Mouse (Mus musculus): Measurements from ENCODE around the gene Fut7. TPM values are rescaled to one million over a fixed set of nuclear protein-coding genes. Genes with fewer than 3 reads are reported as not detected.

Fut7 gene
- polyA plus RNA-seq, 1 experiment from 2014 or later: 0.09 TPM

DNA sequence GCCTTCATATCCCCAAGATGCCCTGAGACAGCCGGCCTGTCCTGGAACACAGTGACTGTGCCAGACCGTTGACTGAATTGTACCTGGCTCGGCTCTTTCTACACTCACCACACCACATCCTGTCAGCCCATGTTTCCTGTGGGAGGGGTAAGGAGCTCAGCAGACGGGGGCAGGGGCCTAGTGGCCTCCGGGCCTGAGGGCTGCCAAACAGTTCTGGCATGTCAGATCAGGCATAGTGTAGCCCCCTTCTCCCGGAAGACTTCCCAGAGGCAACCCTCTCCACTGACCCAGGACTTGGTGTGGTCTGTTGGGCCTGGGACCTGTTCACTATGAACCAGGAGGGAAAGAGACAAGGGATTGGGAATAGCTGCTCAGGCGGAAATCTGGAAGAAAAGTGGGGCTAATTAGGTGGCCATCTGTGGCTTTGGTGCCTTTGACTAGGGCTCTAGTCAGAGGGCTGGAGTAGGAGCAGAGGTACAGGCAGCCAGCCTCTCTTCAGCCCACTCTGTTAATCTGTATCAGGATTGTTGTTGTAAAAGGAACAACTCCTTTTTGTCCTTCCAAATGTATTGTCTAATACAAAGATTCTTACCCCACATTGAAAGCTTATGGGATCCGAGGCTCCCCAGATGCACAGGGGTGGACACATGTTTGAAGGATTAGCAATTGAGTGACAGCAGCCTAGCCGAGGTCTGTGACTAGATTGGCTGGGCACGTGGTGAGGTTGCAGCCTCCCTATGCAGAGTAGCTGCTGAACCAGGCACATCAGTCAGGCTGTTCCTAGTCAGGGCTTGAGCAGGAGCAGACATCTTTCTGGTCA, 43.0 kb downstream of the Fut7 start:
- H3K36me3 ChIP-seq: no peaks in the 10 kb centered on the region
- no peak overlapping the region for H3K4me3 ChIP-seq
- H3K9ac ChIP-seq (replicated peaks): no peak overlapping the region
- H3K27me3 ChIP-seq: no peaks in the 10 kb centered on the region
- H3K27ac ChIP-seq (replicated peaks): peak overlapping the region; percentile 50
- no peaks in the 10 kb centered on the region for H3K9me3 ChIP-seq
- 39% methylated on average over 10 of the region's 10 CpGs for WGBS
- peak; percentile 74 for ATAC-seq (ENCODE audit: low FRiP score, low read depth)
- H3K4me2 ChIP-seq (replicated peaks): no peak overlapping the region
- peaks cover 29% of the 10 kb centered on the region for H3K4me1 ChIP-seq

DNA sequence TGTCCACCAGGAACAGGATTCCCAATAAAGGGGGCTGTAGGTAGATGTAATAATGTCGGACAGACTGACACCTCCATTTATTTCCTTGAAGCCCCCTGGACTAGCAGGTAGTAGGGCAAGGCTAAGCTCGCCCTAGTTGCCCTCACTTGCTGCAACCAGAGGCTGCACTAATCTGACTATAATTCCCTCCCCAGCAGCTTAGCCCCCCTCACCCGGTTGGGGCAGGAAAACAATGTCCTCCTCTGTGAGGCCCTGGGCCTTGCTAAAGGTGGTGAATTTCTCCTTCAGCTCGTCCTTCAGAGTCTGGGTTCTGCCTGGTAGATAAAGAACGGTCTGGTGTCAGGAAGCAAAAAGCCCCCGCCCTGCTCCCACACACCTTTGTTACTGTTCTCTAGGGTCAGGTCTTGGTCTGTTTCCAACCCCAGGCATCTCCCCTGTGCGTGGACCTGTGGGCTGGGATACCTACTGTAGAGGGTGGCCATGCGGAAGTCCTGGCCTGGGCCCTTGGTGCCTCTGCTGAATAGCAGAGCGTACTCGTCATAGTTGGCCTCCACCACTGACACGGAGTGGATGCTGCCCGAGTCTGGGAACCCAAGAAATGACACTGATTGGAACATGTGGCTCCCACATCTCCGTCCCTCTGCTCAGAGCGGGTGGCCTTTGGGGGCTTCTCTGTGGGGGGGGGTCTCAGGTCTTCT, 44.7 kb downstream of the Fut7 start:
- 76% methylated on average over 14 of the region's 14 CpGs for WGBS
- H3K27me3 ChIP-seq: no peaks in the 10 kb centered on the region
- no peak overlapping the region for H3K9ac ChIP-seq (replicated peaks)
- ATAC-seq (ENCODE audit: low FRiP score, low read depth): no peak
- no peak overlapping the region for H3K4me3 ChIP-seq
- peaks cover 24% of the 10 kb centered on the region; the same call in 1 of the 2 replicates for H3K4me1 ChIP-seq
- no peak overlapping the region for H3K27ac ChIP-seq (replicated peaks)
- no peak overlapping the region for H3K4me2 ChIP-seq (replicated peaks)
- no peaks in the 10 kb centered on the region for H3K9me3 ChIP-seq
- H3K36me3 ChIP-seq: no peaks in the 10 kb centered on the region

DNA sequence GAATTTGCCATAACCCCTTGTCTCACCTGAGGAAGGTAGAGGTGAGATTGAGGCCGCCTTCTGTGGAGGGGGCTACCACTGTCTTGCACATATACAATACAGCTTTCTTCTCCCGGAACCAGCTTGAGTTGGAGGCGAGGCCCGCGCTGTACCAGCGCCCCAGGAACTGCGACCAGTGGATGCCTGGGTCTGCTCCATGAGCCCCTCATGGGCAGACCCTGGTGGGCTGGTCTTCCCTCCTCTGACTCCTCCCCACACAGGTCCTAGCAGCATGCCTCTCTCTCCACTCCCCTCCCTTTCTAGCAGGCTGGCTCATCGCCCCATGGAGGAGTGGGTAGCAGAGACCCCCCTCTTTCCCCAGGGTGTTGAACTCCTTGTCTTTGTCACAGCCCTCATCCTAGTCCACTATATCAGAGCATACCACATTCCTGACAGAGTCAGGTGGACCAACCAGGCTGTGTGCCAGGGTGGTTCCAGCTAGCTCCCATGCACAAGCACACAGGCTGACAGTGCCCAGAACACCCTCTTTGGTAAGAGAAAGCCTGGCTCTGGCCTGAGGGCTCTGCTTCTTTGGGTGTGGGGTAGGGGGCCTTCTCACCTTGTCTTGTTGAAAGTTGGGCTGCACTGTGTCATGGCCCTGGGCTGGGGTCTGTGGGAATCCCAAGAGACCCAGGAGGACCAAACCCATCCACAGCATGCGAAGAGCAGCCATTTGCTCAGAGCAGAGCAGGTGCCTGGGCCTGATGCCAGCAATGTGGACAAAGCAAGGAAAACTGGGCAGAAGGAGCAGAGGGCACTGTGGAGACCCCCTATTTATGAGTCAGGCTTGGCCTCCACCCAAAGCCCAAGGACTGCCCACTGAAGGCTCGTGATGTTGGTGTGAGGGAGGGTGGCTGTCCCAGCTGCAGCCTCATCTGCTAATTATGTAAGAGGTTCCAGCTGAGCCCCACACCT, 46.2 kb downstream of the Fut7 start:
- H3K4me2 ChIP-seq (replicated peaks): no peak overlapping the region
- peak; percentile 24; the same call in 1 of the 2 replicates for ATAC-seq (ENCODE audit: low FRiP score, low read depth)
- no peak overlapping the region for H3K27ac ChIP-seq (replicated peaks)

GRCm38 (mm10) chr2:25469969-25470368, 46.9 kb downstream of the Fut7 start, which contains the start of gene Ptgds:
TSS of gene Ptgds (minus strand) at chr2:25470046.
- no peaks in the 10 kb centered on the region for H3K36me3 ChIP-seq
- 73% methylated on average over 6 of the region's 6 CpGs for WGBS
- no peak for ATAC-seq (ENCODE audit: low FRiP score, low read depth)
- H3K9me3 ChIP-seq: no peaks in the 10 kb centered on the region
- no peak within 1 kb of the TSS for H3K4me2 ChIP-seq (replicated peaks)
- peaks cover 24% of the 10 kb centered on the region; the same call in 1 of the 2 replicates for H3K4me1 ChIP-seq
- H3K27me3 ChIP-seq: no peaks in the 10 kb centered on the region
- no peak within 1 kb of the TSS for H3K27ac ChIP-seq (replicated peaks)
- no peak within 1 kb of the TSS for H3K9ac ChIP-seq (replicated peaks)
- H3K4me3 ChIP-seq: no peak within 1 kb of the TSS

More for the DNA sequence above, 46.2 kb downstream of the Fut7 start:
- H3K9me3 ChIP-seq: no peaks in the 10 kb centered on the region
- WGBS: 81% methylated on average over 10 of the region's 10 CpGs
- H3K27me3 ChIP-seq: no peaks in the 10 kb centered on the region
- no peak overlapping the region for H3K4me3 ChIP-seq
- H3K36me3 ChIP-seq: no peaks in the 10 kb centered on the region
- H3K9ac ChIP-seq (replicated peaks): no peak overlapping the region
- H3K4me1 ChIP-seq: peaks cover 24% of the 10 kb centered on the region; the same call in 1 of the 2 replicates

- WGBS: 77% methylated on average over 2 of the region's 2 CpGs
- Histone ChIP-seq H3K36me3 (no peaks in the 10 kb centered on the region), H3K4me1 (peaks cover 8% of the 10 kb centered on the region; the same call in 1 of the 2 replicates), H3K27me3 (peaks cover 8% of the 10 kb centered on the region; the same call in 1 of the 2 replicates), H3K9ac (replicated peaks) (no peak overlapping the region), H3K4me2 (replicated peaks) (no peak overlapping the region), H3K9me3 (no peaks in the 10 kb centered on the region), H3K27ac (replicated peaks) (no peak overlapping the region), H3K4me3 (no peak overlapping the region)
- ATAC-seq (ENCODE audit: low FRiP score, low read depth): no peak
Measured at GRCm38 (mm10) chr2:25472550-25472949, 49.5 kb downstream of the Fut7 start.

Small RNA genes lying within 50 kb of the gene (microRNA-seq; reads per million reads assigned to microRNA genes)
- gene Mir3087: not detected

Other genes starting within 250 kb of the Fut7 start
- 91.2 and 92.1 TPM in 2 replicates for gene Nrarp, start 242.5 kb upstream of the Fut7 start, polyA plus RNA-seq (2016; fragmentation: Nextera tagmentation; extraction: Ambion mirVana)
- 1.4 and 1.6 TPM in 2 replicates for gene Tor4a, start 226.4 kb upstream of the Fut7 start, polyA plus RNA-seq (2016; fragmentation: Nextera tagmentation; extraction: Ambion mirVana)
- 118 and 123 TPM in 2 replicates for gene Nelfb, start 211.8 kb upstream of the Fut7 start, polyA plus RNA-seq (2016; fragmentation: Nextera tagmentation; extraction: Ambion mirVana)
- not detected in 2 replicates for gene Stpg3, start 208.6 kb upstream of the Fut7 start, polyA plus RNA-seq (2016; fragmentation: Nextera tagmentation; extraction: Ambion mirVana)
- gene Fam166a, start 204.5 kb upstream of the Fut7 start, polyA plus RNA-seq (2016; fragmentation: Nextera tagmentation; extraction: Ambion mirVana): 0.21 and 1.6 TPM in 2 replicates
- gene Tubb4b, start 198.6 kb upstream of the Fut7 start, polyA plus RNA-seq (2016; fragmentation: Nextera tagmentation; extraction: Ambion mirVana): 460 and 476 TPM in 2 replicates
- not detected in 2 replicates for gene Slc34a3, start 188.9 kb upstream of the Fut7 start, polyA plus RNA-seq (2016; fragmentation: Nextera tagmentation; extraction: Ambion mirVana)
- gene Rnf224, start 186.5 kb upstream of the Fut7 start, polyA plus RNA-seq (2016; fragmentation: Nextera tagmentation; extraction: Ambion mirVana): not detected in 2 replicates
- gene Rnf208, start 181.0 kb upstream of the Fut7 start, polyA plus RNA-seq (2016; fragmentation: Nextera tagmentation; extraction: Ambion mirVana): 31.9 and 35.3 TPM in 2 replicates
- not detected in 2 replicates for gene Cysrt1, start 180.8 kb upstream of the Fut7 start, polyA plus RNA-seq (2016; fragmentation: Nextera tagmentation; extraction: Ambion mirVana)
- 5.1 and 5.2 TPM in 2 replicates for gene AL732309.1, start 176.4 kb upstream of the Fut7 start, polyA plus RNA-seq (2016; fragmentation: Nextera tagmentation; extraction: Ambion mirVana)
- 20.6 and 23.6 TPM in 2 replicates for gene Tmem203, start 167.8 kb upstream of the Fut7 start, polyA plus RNA-seq (2016; fragmentation: Nextera tagmentation; extraction: Ambion mirVana)
- 10.1 and 10.2 TPM in 2 replicates for gene Tprn, start 160.6 kb upstream of the Fut7 start, polyA plus RNA-seq (2016; fragmentation: Nextera tagmentation; extraction: Ambion mirVana)
- 210 and 216 TPM in 2 replicates for gene Ssna1, start 150.8 kb upstream of the Fut7 start, polyA plus RNA-seq (2016; fragmentation: Nextera tagmentation; extraction: Ambion mirVana)
- 143 and 144 TPM in 2 replicates for gene Anapc2, start 150.8 kb upstream of the Fut7 start, polyA plus RNA-seq (2016; fragmentation: Nextera tagmentation; extraction: Ambion mirVana)
- not detected in 2 replicates for gene Tmem210, start 135.1 kb upstream of the Fut7 start, polyA plus RNA-seq (2016; fragmentation: Nextera tagmentation; extraction: Ambion mirVana)
- gene Lrrc26, start 133.4 kb upstream of the Fut7 start, polyA plus RNA-seq (2016; fragmentation: Nextera tagmentation; extraction: Ambion mirVana): not detected in 2 replicates
- 6.1 and 8.2 TPM in 2 replicates for gene Grin1, start 104.1 kb upstream of the Fut7 start, polyA plus RNA-seq (2016; fragmentation: Nextera tagmentation; extraction: Ambion mirVana)
- gene Man1b1, start 90.9 kb upstream of the Fut7 start, polyA plus RNA-seq (2016; fragmentation: Nextera tagmentation; extraction: Ambion mirVana): 72.2 and 72.9 TPM in 2 replicates
- gene Dpp7, start 66.9 kb upstream of the Fut7 start, polyA plus RNA-seq (2016; fragmentation: Nextera tagmentation; extraction: Ambion mirVana): 19.5 and 20.5 TPM in 2 replicates
- 2.9 and 7.4 TPM in 2 replicates for gene Uap1l1, start 57.6 kb upstream of the Fut7 start, polyA plus RNA-seq (2016; fragmentation: Nextera tagmentation; extraction: Ambion mirVana)
- gene Sapcd2, start 50.9 kb upstream of the Fut7 start, polyA plus RNA-seq (2016; fragmentation: Nextera tagmentation; extraction: Ambion mirVana): 52.1 and 52.3 TPM in 2 replicates
- 0.20 TPM in 2 replicates for gene Entpd2, start 27.4 kb upstream of the Fut7 start, polyA plus RNA-seq (2016; fragmentation: Nextera tagmentation; extraction: Ambion mirVana)
- gene Npdc1, start 23.9 kb upstream of the Fut7 start, polyA plus RNA-seq (2016; fragmentation: Nextera tagmentation; extraction: Ambion mirVana): 216 and 221 TPM in 2 replicates
- gene Abca2, start 5.4 kb downstream of the Fut7 start, polyA plus RNA-seq (2016; fragmentation: Nextera tagmentation; extraction: Ambion mirVana): 9.4 and 10.3 TPM in 2 replicates
- 2.5 and 2.9 TPM in 2 replicates for gene Clic3, start 33.6 kb downstream of the Fut7 start, polyA plus RNA-seq (2016; fragmentation: Nextera tagmentation; extraction: Ambion mirVana)
- gene Paxx, start 37.8 kb downstream of the Fut7 start, polyA plus RNA-seq (2016; fragmentation: Nextera tagmentation; extraction: Ambion mirVana): 42.9 and 48.6 TPM in 2 replicates
- gene Ptgds, start 46.8 kb downstream of the Fut7 start, polyA plus RNA-seq (2016; fragmentation: Nextera tagmentation; extraction: Ambion mirVana): 1.5 and 1.8 TPM in 2 replicates
- gene Lcn12, start 70.6 kb downstream of the Fut7 start, polyA plus RNA-seq (2016; fragmentation: Nextera tagmentation; extraction: Ambion mirVana): not detected in 2 replicates
- gene Fbxw5, start 77.5 kb downstream of the Fut7 start, polyA plus RNA-seq (2016; fragmentation: Nextera tagmentation; extraction: Ambion mirVana): 104 and 112 TPM in 2 replicates
- gene C8g, start 78.5 kb downstream of the Fut7 start, polyA plus RNA-seq (2016; fragmentation: Nextera tagmentation; extraction: Ambion mirVana): 5.1 and 5.3 TPM in 2 replicates
- gene Traf2, start 123.7 kb downstream of the Fut7 start, polyA plus RNA-seq (2016; fragmentation: Nextera tagmentation; extraction: Ambion mirVana): 32.3 and 32.4 TPM in 2 replicates
- gene Edf1, start 134.6 kb downstream of the Fut7 start, polyA plus RNA-seq (2016; fragmentation: Nextera tagmentation; extraction: Ambion mirVana): 362 and 366 TPM in 2 replicates
- 5.1 and 7.2 TPM in 2 replicates for gene Mamdc4, start 151.6 kb downstream of the Fut7 start, polyA plus RNA-seq (2016; fragmentation: Nextera tagmentation; extraction: Ambion mirVana)
- gene Phpt1, start 152.0 kb downstream of the Fut7 start, polyA plus RNA-seq (2016; fragmentation: Nextera tagmentation; extraction: Ambion mirVana): 166 and 173 TPM in 2 replicates
- 1.8 and 1.9 TPM in 2 replicates for gene Ajm1, start 158.5 kb downstream of the Fut7 start, polyA plus RNA-seq (2016; fragmentation: Nextera tagmentation; extraction: Ambion mirVana)
- 69.3 and 71.0 TPM in 2 replicates for gene Rabl6, start 185.3 kb downstream of the Fut7 start, polyA plus RNA-seq (2016; fragmentation: Nextera tagmentation; extraction: Ambion mirVana)
- 0.20 and 0.36 TPM in 2 replicates for gene Ccdc183, start 194.4 kb downstream of the Fut7 start, polyA plus RNA-seq (2016; fragmentation: Nextera tagmentation; extraction: Ambion mirVana)
- gene Tmem141, start 198.7 kb downstream of the Fut7 start, polyA plus RNA-seq (2016; fragmentation: Nextera tagmentation; extraction: Ambion mirVana): 15.4 and 20.7 TPM in 2 replicates
- 1.6 and 2.2 TPM in 2 replicates for gene Fcna, start 204.8 kb downstream of the Fut7 start, polyA plus RNA-seq (2016; fragmentation: Nextera tagmentation; extraction: Ambion mirVana)
- gene Lcn8, start 229.9 kb downstream of the Fut7 start, polyA plus RNA-seq (2016; fragmentation: Nextera tagmentation; extraction: Ambion mirVana): not detected in 2 replicates
- gene Lcn5, start 234.7 kb downstream of the Fut7 start, polyA plus RNA-seq (2016; fragmentation: Nextera tagmentation; extraction: Ambion mirVana): not detected in 2 replicates

All from midbrain, embryonic 12.5 days (tissue).